Mouse (Mus musculus): ENCODE measurements around the gene Elavl1.
"Not testable (repeated sequence)": the region's sequence is repeated elsewhere in the genome, so short reads cannot be mapped to it uniquely, and the experiment has no call there.

Elavl1 gene

GRCm38 (mm10) chr8:4256911-4257310 lies 68.3 kb downstream of the Elavl1 start:
- DNase-seq, result no peak

DNA sequence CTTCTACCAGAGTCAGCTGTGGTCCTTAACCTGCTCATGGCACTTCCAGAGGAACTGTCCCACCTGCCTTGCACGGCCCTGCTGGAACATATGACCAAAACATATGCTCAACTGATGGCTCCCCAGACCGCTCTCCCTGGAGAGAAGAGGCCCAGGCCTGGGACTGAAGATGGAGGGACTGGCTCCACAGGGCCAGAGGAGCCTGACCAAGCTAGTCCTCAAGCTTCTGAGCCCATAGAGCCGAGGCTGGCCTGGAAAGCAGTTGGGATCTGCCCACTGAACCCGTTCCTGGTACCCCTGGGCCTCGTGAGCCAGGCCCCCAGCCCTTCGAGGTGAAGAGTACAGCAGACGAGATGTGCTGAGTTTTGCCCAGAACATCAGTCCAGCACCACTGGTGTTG lies 69.7 kb downstream of the Elavl1 start:
- DNase-seq, result not testable (repeated sequence)

- no peak for DNase-seq
Observed at GRCm38 (mm10) chr8:4254001-4254400, 71.2 kb downstream of the Elavl1 start.

GRCm38 (mm10) chr8:4252934-4253841 lies 72.0 kb downstream of the Elavl1 start, which contains the start of gene Snapc2:
TSS of gene Snapc2 (plus strand) at chr8:4253080.
- peak; percentile 98 for DNase-seq

DNA sequence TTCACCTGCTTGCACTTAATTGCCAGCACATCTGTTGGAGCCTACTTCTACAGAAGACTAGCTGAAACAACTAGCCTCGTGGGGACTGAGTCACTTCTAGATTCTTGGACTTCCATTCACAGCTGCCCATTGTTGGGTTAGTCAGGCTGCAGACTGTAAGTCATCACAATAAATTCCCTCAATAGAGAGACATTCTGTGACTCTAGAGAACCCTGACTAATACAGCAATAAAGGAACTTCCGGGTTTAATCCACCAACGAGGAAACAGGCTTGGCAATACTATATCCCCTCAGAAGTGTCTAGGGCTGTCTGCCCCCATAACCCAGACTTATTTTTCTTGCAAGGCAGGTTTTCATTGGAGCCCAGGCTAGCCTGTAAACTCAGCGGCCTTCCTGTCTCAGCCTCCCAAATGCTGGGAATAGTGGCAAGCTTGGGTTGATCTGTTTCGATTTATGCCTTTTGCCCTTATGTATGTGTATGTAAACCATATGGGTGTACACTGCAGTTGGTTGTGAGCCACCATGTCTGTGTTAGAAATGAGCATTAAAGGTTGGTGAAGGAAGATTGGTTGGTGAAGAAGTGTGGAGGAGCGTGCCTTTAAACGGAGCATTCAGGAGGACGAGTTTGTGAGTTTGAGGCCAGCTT lies 73.0 kb downstream of the Elavl1 start:
- DNase-seq, result no peak

DNA sequence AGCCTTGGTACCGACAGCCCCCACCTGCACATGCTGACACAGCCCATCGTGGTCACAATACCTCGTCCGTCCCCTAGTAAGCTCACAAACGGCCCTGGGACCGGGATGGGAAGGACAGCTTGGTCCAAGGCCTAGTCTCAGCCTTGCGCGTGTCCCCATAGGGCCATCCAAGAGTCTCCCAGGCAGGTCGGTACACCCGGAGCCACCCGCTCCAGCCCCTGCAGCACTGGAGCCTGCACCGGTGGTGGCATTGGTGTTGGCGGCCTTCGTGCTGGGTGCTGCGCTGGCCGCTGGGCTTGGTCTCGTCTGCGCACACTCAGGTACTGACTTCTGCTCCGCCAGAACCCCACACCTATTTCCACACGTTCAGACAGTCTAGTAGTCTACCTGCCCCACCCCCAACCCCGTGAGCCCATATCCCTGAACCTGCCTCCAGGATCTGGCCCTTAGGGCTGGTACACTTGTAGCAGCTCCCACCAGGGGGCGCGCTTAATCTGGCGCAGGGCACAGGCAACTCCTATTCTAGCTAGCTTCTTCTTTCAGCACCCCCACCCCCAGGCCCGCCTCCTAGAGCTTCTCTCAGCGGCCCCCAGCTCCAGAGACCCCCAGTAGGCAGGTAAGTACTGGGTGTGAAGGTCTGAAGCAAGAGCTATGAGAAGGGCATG lies 74.8 kb downstream of the Elavl1 start:
- peak; percentile 87 for DNase-seq

- DNase-seq, result peak; percentile 66
Observed at GRCm38 (mm10) chr8:4249213-4249612, 76.0 kb downstream of the Elavl1 start.

DNA sequence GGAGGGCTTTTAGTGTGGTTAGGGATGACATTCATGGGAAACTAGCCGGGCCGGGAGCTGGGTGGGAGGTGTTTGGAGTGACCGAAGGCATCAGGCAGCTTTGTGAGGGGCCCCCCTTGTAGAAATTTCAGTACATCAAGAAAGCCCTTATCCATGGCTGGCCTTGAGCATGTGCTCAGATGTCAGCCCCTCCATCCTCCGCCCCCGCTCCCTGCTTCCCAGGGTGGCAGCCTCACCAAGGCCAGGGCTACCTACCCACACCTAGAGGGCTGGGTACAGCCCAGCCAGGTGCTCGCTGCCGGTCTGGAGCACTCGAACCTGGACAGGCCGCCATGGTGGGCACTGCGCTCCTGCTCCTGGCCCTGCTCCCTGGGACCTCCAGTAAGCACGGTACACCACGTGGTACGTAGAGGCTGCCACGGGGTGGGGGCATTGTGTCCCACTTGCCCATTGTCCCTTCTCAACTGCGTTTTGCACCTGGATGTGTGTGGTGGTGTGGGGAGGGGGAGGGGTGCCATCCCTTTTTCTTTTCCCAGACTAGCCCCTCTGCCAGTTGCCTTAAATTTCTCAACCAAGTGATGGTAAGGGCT lies 77.2 kb downstream of the Elavl1 start, which contains the start of gene Tgfbr3l:
TSS of gene Tgfbr3l (plus strand) at position 264 of the 590 bp plus-strand sequence.
- DNase-seq, result no peak

DNA sequence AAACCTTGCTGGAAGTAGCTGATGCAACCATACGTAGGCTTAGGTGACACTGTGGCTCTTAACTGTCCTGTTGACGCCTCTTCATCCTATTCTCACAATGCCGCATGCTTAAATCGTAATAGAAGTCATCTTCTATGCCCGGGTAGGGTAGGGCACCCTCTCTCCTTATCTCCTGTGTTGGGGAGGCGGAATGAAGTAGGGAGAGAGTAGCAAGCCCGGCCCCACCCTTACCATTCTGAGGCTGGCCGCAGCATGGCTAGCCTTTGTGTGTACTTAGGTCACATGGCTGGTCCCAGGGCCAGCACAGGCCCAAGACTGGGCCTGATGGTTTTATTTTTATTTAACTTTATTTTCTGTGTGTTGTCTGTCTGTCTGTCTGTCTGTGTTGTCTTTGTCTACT lies 78.0 kb downstream of the Elavl1 start:
- no peak for DNase-seq

GRCm38 (mm10) chr8:4245737-4246136 lies 79.5 kb downstream of the Elavl1 start:
- no peak for DNase-seq

DNA sequence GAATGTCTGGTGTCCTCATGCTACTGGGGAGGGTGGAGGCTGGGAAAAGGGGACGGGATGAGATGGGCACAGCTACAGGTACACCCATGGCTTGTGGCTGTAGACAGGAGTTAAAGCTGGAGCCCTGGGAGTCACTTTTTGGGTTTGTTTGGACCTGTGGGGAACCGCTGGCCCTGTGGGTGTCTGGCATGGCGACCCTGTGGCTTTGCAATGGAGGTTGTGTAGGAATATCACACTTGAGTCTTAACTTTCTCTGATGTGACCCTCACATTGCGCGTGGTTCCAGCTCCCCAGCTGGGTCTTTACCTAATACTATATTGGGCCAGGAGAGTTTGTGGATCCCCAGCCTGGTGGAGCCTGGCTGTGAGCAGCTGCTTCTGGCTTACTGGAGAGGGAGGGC lies 80.2 kb downstream of the Elavl1 start:
- DNase-seq, result no peak

DNA sequence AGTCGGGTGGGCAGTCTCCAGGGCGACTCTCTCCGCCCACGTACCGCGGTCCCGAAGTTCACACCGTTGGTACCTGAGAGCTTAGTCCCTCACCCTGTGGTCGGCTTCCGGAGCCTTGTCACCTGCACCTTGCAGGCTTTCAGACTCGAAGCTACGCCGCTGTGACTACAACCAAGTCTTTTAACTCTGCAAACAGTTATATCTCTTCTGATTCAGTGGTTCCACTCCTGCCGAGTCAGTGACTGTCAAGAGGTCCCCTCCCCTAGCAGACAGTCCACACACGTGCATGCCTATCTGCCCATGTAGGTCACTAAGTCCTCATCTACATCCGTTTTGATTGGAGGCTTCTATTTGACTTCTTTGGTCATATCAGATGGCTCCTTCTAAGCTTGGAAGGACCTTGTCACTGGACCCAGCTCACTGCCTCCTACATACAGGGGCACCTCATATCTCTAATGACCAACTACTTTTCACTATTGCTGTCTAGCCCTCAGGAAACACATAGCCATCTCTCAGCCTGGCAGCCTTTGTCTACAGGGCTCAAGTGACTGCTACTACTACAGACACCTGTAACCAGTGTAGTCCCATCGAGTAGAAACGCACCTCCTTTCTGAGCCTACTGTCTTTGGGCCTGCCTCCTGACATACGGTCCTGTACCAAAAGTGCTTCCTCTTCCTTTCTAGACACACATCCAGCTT lies 85.9 kb downstream of the Elavl1 start:
- DNase-seq, result no peak

- peak; percentile 100 for DNase-seq
Observed at GRCm38 (mm10) chr8:4238434-4239192, 86.6 kb downstream of the Elavl1 start, which contains the start of the genes Map2k7 and Gm49320. TSS of gene Map2k7 (plus strand) at chr8:4238740. TSS of gene Gm49320 (plus strand) at chr8:4238865.

GRCm38 (mm10) chr8:4237814-4238433 lies 87.3 kb downstream of the Elavl1 start:
- no peak for DNase-seq

Measured in embryo, embryonic 11 days (tissue).